Mouse (Mus musculus) MEL (cell line): ENCODE measurements around the gene Nkd1. TPM values are rescaled to one million over a fixed set of nuclear protein-coding genes. Genes with fewer than 3 reads are reported as not detected.

Experiments
- DNase-seq: peaks from one replicate; pipeline ENCODE4 v3.0.0; 2011; ENCODE audit warnings: low read depth, low spot score
- H3K27ac ChIP-seq: 2 replicates; pipeline ENCODE4 v1.5.1; 2012; ENCODE audit warnings: low read depth, mild to moderate bottlenecking, control low read depth, low read length, moderate library complexity; ENCODE audit not compliant: control insufficient read depth
- H3K27me3 ChIP-seq, 2 experiments: fragments of 150-350 bp in 1 of 2; sonication (generic) in 1 of 2; 2 replicates each; pipeline ENCODE4 v1.6.1; 2012; ENCODE audit warnings: low read length in 2 of 2, mild to moderate bottlenecking in 2 of 2, improper control_type of control experiment in 1 of 2, moderate library complexity in 1 of 2; ENCODE audit not compliant: insufficient read depth in 2 of 2, control insufficient read depth in 1 of 2
- H3K36me3 ChIP-seq, 2 experiments: 2 replicates each; pipeline ENCODE4 v1.6.1; 2012 to 2014; ENCODE audit warnings: low read length in 2 of 2, improper control_type of control experiment in 1 of 2, inconsistent platforms in 1 of 2, mild to moderate bottlenecking in 1 of 2; ENCODE audit not compliant: insufficient read depth in 2 of 2, control insufficient read depth in 1 of 2
- H3K4me1 ChIP-seq, 2 experiments: fragments of 150-350 bp in 1 of 2; sonication (generic) in 1 of 2; 2 replicates each; pipeline ENCODE4 v1.6.1; 2012; ENCODE audit warnings: low read length in 2 of 2, improper control_type of control experiment in 1 of 2, mild to moderate bottlenecking in 1 of 2; ENCODE audit not compliant: insufficient read depth in 2 of 2, control insufficient read depth in 1 of 2
- H3K4me3 ChIP-seq, 2 experiments: fragments of 150-350 bp in 1 of 2; sonication (generic) in 1 of 2; 2 replicates each; pipeline ENCODE4 v1.5.1; 2012; ENCODE audit warnings: low read depth in 2 of 2, low read length in 2 of 2, mild to moderate bottlenecking in 2 of 2, moderate library complexity in 2 of 2, control low read depth in 1 of 2, improper control_type of control experiment in 1 of 2; ENCODE audit not compliant: control insufficient read depth in 1 of 2, insufficient read depth in 1 of 2
- H3K79me2 ChIP-seq: 2 replicates; pipeline ENCODE4 v1.6.1; 2012; ENCODE audit warnings: mild to moderate bottlenecking, low read length, moderate library complexity; ENCODE audit not compliant: control insufficient read depth, poor library complexity, insufficient read depth
- H3K9ac ChIP-seq: 2 replicates; pipeline ENCODE4 v1.6.1; 2012; ENCODE audit warnings: low read depth, mild to moderate bottlenecking, control low read depth, low read length, moderate library complexity; ENCODE audit not compliant: control insufficient read depth, poor library complexity, severe bottlenecking
- H3K9me3 ChIP-seq: fragments of 150-350 bp; sonication (generic); replicated peaks from 2 replicates; pipeline ENCODE4 v1.6.1; 2012; ENCODE audit warnings: mild to moderate bottlenecking, low read length, improper control_type of control experiment, moderate library complexity; ENCODE audit not compliant: insufficient read depth
- BHLHE40 ChIP-seq: IDR thresholded peaks from 2 replicates; pipeline ENCODE4 v1.6.1; 2012; ENCODE audit warnings: low read depth, mild to moderate bottlenecking, inconsistent platforms, low read length, improper control_type of control experiment, borderline replicate concordance
- CHD2 ChIP-seq: IDR thresholded peaks from 2 replicates; pipeline ENCODE4 v1.6.1; 2011; ENCODE audit warnings: low read length, improper control_type of control experiment
- CTCF ChIP-seq, 3 experiments: IDR thresholded peaks in 2 of 3; conservative IDR thresholded peaks in 1 of 3; 2 replicates each; pipeline ENCODE4 v1.5.1; 2011 to 2012; ENCODE audit warnings: low read length in 3 of 3, low read depth in 2 of 3, mild to moderate bottlenecking in 2 of 3, improper control_type of control experiment in 1 of 3, inconsistent platforms in 1 of 3, mixed read lengths in 1 of 3, moderate library complexity in 1 of 3; ENCODE audit not compliant: control insufficient read depth in 1 of 3, insufficient read depth in 1 of 3, poor library complexity in 1 of 3, severe bottlenecking in 1 of 3
- E2F4 ChIP-seq: IDR thresholded peaks from 2 replicates; pipeline ENCODE4 v1.6.1; 2011; ENCODE audit warnings: low read depth, low read length, improper control_type of control experiment, borderline replicate concordance
- ELF1 ChIP-seq: IDR thresholded peaks from 2 replicates; pipeline ENCODE4 v1.6.1; 2014; ENCODE audit warnings: low read depth, mild to moderate bottlenecking, inconsistent platforms, low read length, improper control_type of control experiment, moderate library complexity
- EP300 ChIP-seq, 2 experiments: IDR thresholded peaks; 2 replicates each; pipeline ENCODE4 v1.6.1; 2011; ENCODE audit warnings: improper control_type of control experiment in 2 of 2, low read length in 2 of 2, low read depth in 1 of 2, mild to moderate bottlenecking in 1 of 2
- ETS1 ChIP-seq: IDR thresholded peaks from 2 replicates; pipeline ENCODE4 v1.6.1; 2012; ENCODE audit warnings: low read depth, mild to moderate bottlenecking, inconsistent platforms, low read length, improper control_type of control experiment, moderate library complexity
- GATA1 ChIP-seq: IDR thresholded peaks from 2 replicates; pipeline ENCODE4 v1.6.1; 2011; ENCODE audit warnings: low read depth, low read length, improper control_type of control experiment
- HCFC1 ChIP-seq: IDR thresholded peaks from 2 replicates; pipeline ENCODE4 v1.6.1; 2012; ENCODE audit warnings: low read depth, mild to moderate bottlenecking, inconsistent platforms, low read length, improper control_type of control experiment, moderate library complexity
- JUND ChIP-seq: IDR thresholded peaks from 2 replicates; pipeline ENCODE4 v1.6.1; 2011; ENCODE audit warnings: low read depth, mild to moderate bottlenecking, improper control_type of control experiment, low read length
- KAT2A ChIP-seq: conservative IDR thresholded peaks from 2 replicates; pipeline ENCODE4 v1.6.1; 2012; ENCODE audit warnings: low read depth, low read length, improper control_type of control experiment, inconsistent platforms
- MAFK ChIP-seq: IDR thresholded peaks from 2 replicates; pipeline ENCODE4 v1.6.1; 2011; ENCODE audit warnings: low read depth, mild to moderate bottlenecking, low read length, improper control_type of control experiment, borderline replicate concordance
- MAZ ChIP-seq: IDR thresholded peaks from 2 replicates; pipeline ENCODE4 v1.6.1; 2012; ENCODE audit warnings: low read depth, mild to moderate bottlenecking, inconsistent platforms, low read length, improper control_type of control experiment
- MEF2A ChIP-seq: IDR thresholded peaks from 2 replicates; pipeline ENCODE4 v1.6.1; 2014; ENCODE audit warnings: low read depth, mild to moderate bottlenecking, inconsistent platforms, low read length, improper control_type of control experiment; ENCODE audit not compliant: poor library complexity, insufficient replicate concordance, severe bottlenecking; ENCODE audit errors: extremely low read depth
- MXI1 ChIP-seq: IDR thresholded peaks from 2 replicates; pipeline ENCODE4 v1.6.1; 2011; ENCODE audit warnings: mild to moderate bottlenecking, low read depth, low read length, improper control_type of control experiment
- MYB ChIP-seq: IDR thresholded peaks from 2 replicates; pipeline ENCODE4 v1.6.1; 2011; ENCODE audit warnings: mild to moderate bottlenecking, low read depth, low read length, improper control_type of control experiment
- NELFE ChIP-seq: IDR thresholded peaks from 2 replicates; pipeline ENCODE4 v1.6.1; 2011; ENCODE audit warnings: low read depth, low read length, improper control_type of control experiment
- NRF1 ChIP-seq: IDR thresholded peaks from 2 replicates; pipeline ENCODE4 v1.6.1; 2014; ENCODE audit warnings: low read depth, mild to moderate bottlenecking, inconsistent platforms, low read length, improper control_type of control experiment, moderate library complexity; ENCODE audit not compliant: poor library complexity, insufficient read depth, severe bottlenecking
- POLR2AphosphoS2 ChIP-seq: IDR thresholded peaks from 2 replicates; pipeline ENCODE4 v1.6.1; 2011; ENCODE audit warnings: low read length, improper control_type of control experiment
- POLR2AphosphoS5 ChIP-seq: IDR thresholded peaks from 2 replicates; pipeline ENCODE4 v1.6.1; 2012; ENCODE audit warnings: low read depth, borderline replicate concordance, mild to moderate bottlenecking, inconsistent platforms, low read length, moderate library complexity, mixed read lengths
- RAD21 ChIP-seq: IDR thresholded peaks from 2 replicates; pipeline ENCODE4 v1.6.1; 2011; ENCODE audit warnings: mild to moderate bottlenecking, low read depth, low read length, improper control_type of control experiment
- RCOR1 ChIP-seq: IDR thresholded peaks from 2 replicates; pipeline ENCODE4 v1.6.1; 2012; ENCODE audit warnings: low read depth, mild to moderate bottlenecking, inconsistent platforms, low read length, improper control_type of control experiment
- SIN3A ChIP-seq: IDR thresholded peaks from 2 replicates; pipeline ENCODE4 v1.6.1; 2012; ENCODE audit warnings: low read length, improper control_type of control experiment, inconsistent platforms
- SMC3 ChIP-seq: IDR thresholded peaks from 2 replicates; pipeline ENCODE4 v1.6.1; 2011; ENCODE audit warnings: low read depth, low read length, improper control_type of control experiment
- TAL1 ChIP-seq: IDR thresholded peaks from 2 replicates; pipeline ENCODE4 v1.6.1; 2012; ENCODE audit warnings: mild to moderate bottlenecking, inconsistent platforms, low read length, moderate library complexity, mixed read lengths
- TCF12 ChIP-seq: IDR thresholded peaks from 2 replicates; pipeline ENCODE4 v1.6.1; 2014; ENCODE audit warnings: low read depth, mild to moderate bottlenecking, inconsistent platforms, low read length, improper control_type of control experiment, moderate library complexity
- UBTF ChIP-seq: IDR thresholded peaks from 2 replicates; pipeline ENCODE4 v1.6.1; 2012; ENCODE audit warnings: low read depth, mild to moderate bottlenecking, inconsistent platforms, low read length, improper control_type of control experiment, moderate library complexity, borderline replicate concordance; ENCODE audit not compliant: insufficient read depth
- ZKSCAN1 ChIP-seq: IDR thresholded peaks from 2 replicates; pipeline ENCODE4 v1.6.1; 2012; ENCODE audit warnings: low read depth, mild to moderate bottlenecking, inconsistent platforms, low read length, improper control_type of control experiment, moderate library complexity
- ZNF384 ChIP-seq: IDR thresholded peaks from 2 replicates; pipeline ENCODE4 v1.6.1; 2012; ENCODE audit warnings: low read depth, mild to moderate bottlenecking, inconsistent platforms, low read length, improper control_type of control experiment
- polyA plus RNA-seq, 2 experiments: library from polyadenylated mRNA; stranded (reverse) in 1 of 2; unstranded in 1 of 2; fragments of >175 nt in 1 of 2; fragments of >200 nt in 1 of 2; gene quantifications; 2 replicates each; pipeline versions ENCODE4 v1.2.1 to v1.2.4; 2012; ENCODE audit warnings: low replicate concordance in 2 of 2, low read depth in 1 of 2; ENCODE audit not compliant: insufficient read length in 2 of 2, insufficient read depth in 1 of 2, missing spikeins in 1 of 2
- total RNA-seq: library from RNA; depleted of rRNA; stranded (reverse); fragments of 300-350 nt; gene quantifications from 2 replicates; pipeline ENCODE4 v1.2.3, GENCODE M21; 2012

Nkd1 gene
- total and polyA plus RNA-seq, 3 experiments, result not detected

DNA sequence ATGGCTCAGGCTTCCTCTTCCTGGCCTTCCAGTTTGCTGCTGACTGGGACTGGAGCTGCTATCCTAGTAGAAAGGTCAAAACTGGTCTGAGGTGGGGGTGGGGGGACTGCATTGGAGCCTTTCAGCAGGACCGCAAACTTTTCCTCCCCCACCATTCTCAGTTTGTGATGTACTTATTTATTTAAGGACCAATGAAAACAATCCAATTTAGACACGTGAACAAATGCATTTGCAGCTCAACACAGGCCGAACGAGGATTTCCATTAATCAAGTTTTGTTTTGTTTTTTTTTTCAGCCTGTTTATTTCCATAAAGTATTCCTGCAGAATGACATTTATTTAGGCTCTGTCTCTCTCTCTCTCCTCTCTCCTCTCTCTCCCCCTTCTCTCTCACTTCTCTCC, 2.5 kb downstream of the Nkd1 start (continued):
- no peak for TF ChIP-seq UBTF
- TF ChIP-seq, all 39 proteins: peak for 0

DNA sequence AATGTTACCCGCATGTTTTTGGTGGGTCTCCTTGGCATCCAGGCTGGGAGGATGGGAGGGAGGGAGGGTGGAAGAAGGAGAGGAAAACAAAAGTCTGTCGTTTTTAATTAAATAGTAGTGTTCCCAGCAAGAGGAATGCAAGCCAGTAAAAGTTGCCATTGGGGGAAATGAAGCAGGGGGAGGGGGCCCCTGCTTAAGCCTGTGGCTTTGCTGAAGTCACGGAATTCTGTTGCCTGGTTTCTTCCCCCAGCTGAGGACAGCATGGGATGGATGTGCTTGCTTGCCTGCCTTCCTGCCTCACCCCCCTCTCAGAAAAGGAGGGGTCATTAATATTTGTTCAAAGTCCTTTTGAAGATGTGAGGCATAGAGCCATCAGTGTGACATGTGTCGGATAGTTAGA, 3.0 kb downstream of the Nkd1 start:
- Histone ChIP-seq H3K9ac (no peak overlapping the region), H3K27ac (no peak overlapping the region), H3K36me3 (no peaks in the 10 kb centered on the region), H3K9me3 (no peaks in the 10 kb centered on the region), H3K4me1 (no peaks in the 10 kb centered on the region), H3K27me3 (no peaks in the 10 kb centered on the region), H3K79me2 (no peaks in the 10 kb centered on the region), H3K4me3 (no peak overlapping the region)
- no peak for DNase-seq
- TF ChIP-seq MXI1 (no peak), ZNF384 (no peak), E2F4 (no peak), RCOR1 (no peak), POLR2AphosphoS2 (no peak), MYB (no peak), EP300 (IDR thresholded peaks at IDR 0.05; ENCODE audit: low read depth in 1 of 2, low read length in 2 of 2) (no peak), TAL1 (no peak), JUND (no peak), ELF1 (no peak), BHLHE40 (no peak), MAFK (no peak), KAT2A (no peak), TCF12 (no peak), ZKSCAN1 (no peak), MAZ (no peak), SMC3 (no peak), CTCF (IDR thresholded peaks at IDR 0.05 in 2 of 3, conservative IDR thresholded peaks at IDR 0.05 in 1 of 3; ENCODE audit: control insufficient read depth in 1 of 3, insufficient read depth in 1 of 3, low read depth in 2 of 3, low read length in 3 of 3, poor library complexity in 1 of 3, severe bottlenecking in 1 of 3) (no peak), UBTF (no peak), POLR2AphosphoS5 (no peak)

DNA sequence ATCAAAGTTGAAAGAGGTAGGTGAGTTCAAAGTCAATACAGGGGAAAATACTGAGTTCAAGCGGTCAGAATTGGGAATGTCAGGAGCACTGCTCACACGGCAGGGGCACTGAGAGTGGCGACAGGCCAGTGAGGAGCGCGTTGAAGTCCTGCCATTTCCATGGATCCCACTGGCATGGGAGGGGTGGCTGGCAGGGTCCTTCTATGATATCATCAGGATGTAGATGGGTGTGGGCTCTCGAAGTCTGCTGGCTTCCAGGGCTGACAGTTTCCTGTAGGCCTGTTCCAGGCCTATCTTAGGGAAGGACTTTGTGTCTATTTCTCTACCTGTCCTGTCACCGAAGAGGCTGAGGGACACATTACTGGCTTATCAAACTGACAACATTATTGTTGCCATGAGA, 3.7 kb downstream of the Nkd1 start:
- H3K27me3 ChIP-seq, result no peaks in the 10 kb centered on the region
- H3K36me3 ChIP-seq, result no peaks in the 10 kb centered on the region
- H3K9ac ChIP-seq, result no peak overlapping the region
- no peaks in the 10 kb centered on the region for H3K4me1 ChIP-seq
- DNase-seq, result no peak
- H3K79me2 ChIP-seq, result no peaks in the 10 kb centered on the region
- no peaks in the 10 kb centered on the region for H3K9me3 ChIP-seq
- TF ChIP-seq MAFK (no peak), ETS1 (no peak), RAD21 (no peak), CTCF (IDR thresholded peaks at IDR 0.05 in 2 of 3, conservative IDR thresholded peaks at IDR 0.05 in 1 of 3; ENCODE audit: control insufficient read depth in 1 of 3, insufficient read depth in 1 of 3, low read depth in 2 of 3, low read length in 3 of 3, poor library complexity in 1 of 3, severe bottlenecking in 1 of 3) (no peak), MEF2A (no peak), ZKSCAN1 (no peak), CHD2 (no peak), SIN3A (no peak), NELFE (no peak), NRF1 (no peak), KAT2A (no peak), GATA1 (no peak), HCFC1 (no peak), POLR2AphosphoS5 (no peak), MXI1 (no peak), TCF12 (no peak)
- H3K27ac ChIP-seq, result no peak overlapping the region
- no peak overlapping the region for H3K4me3 ChIP-seq
